Mouse (Mus musculus) WW6 (cell line): ENCODE data around the gene Col28a1.
A peak's percentile ranks its signal among the peaks of the same experiment; 100 is the strongest.

Source experiments
- DNase-seq: peaks from one replicate; pipeline ENCODE4 v3.0.0-alpha.2; 2013; ENCODE audit warnings: low read depth, low spot score

Gene Col28a1

DNA sequence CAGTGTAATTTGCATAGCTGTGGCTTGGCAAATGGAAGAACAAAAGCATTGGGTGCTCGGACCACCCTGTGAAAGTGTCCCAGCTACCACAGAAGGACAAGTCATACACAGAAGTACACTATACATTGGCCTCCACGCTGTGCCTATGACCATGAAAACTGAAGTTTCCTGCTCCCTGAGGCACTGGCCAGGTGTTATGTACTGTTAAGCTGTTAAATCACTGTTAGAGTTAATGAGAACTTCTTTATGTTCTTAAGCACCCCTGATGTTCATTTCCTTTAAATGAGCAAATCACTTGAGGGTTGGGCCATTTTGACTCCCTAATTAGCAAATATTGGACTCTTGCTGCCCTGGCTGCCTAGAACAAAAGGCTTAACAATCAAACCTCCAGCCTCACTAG, 73.3 kb downstream of the Col28a1 start:
- no peak for DNase-seq

GRCm38 (mm10) chr6:8118577-8118976, 73.8 kb downstream of the Col28a1 start:
- DNase-seq = no peak

GRCm38 (mm10) chr6:8105870-8106706, 86.3 kb downstream of the Col28a1 start:
- no peak for DNase-seq

GRCm38 (mm10) chr6:8101224-8101623, 91.2 kb downstream of the Col28a1 start:
- DNase-seq = no peak

DNA sequence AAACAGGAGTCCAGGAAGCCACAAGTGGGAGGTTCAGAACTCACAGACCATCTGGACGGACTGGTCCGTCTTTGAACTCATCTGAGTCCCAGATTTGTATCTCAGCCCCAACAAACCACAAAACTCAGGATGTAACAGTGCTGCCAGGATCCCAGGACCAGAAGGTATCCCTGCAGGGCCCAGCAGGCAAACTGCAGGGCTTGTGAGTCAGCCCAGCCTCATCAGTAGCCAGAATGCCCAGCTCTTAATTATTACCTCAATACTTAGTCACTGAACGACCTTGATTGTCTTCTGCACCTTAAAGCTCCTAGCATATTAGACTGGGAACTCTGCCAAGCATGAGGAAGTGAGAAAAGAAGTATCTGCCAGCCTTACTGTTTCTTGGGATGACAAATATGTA, 96.6 kb downstream of the Col28a1 start:
- DNase-seq = no peak

GRCm38 (mm10) chr6:8094160-8094953, 98.1 kb downstream of the Col28a1 start:
- no peak for DNase-seq

DNA sequence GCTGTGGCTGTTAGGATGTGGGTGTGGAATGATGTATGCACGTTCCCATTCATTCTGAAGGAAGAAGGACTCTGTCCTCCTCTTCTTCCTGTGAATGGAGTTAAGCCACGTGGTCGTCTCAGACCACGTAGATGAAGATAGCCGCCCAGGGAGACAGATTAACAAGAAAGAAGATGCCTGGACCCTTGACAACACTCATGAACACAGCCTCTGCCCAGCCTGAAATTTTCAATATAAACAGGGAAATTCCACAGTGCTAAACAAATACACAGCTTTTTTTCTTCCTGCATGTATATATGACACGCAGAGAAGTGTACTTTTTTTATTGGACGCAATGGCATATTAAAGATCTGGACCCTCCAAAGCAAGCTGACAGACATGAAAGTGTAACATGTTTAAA, 98.9 kb downstream of the Col28a1 start:
- no peak for DNase-seq

GRCm38 (mm10) chr6:8086847-8087246, 105.6 kb downstream of the Col28a1 start:
- no peak for DNase-seq

DNA sequence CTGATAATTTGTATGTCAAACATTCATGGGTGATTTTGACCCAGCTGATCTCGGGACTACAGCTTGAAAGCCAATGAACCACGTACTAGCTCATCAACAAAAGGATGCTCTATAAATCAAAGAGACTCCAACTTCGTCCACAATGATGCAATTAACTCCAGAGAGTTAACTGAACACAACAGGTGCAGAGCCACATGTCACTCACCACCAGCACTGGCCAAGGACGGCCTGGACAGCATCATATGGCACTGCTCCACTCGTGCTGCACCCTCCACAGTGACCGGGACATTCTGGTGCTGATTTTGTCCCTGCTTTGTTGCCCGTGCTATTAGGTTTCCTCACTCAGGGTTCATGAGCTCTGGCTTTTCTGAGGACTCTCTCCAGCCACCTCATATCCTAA, 107.6 kb downstream of the Col28a1 start:
- DNase-seq = no peak

GRCm38 (mm10) chr6:8083196-8083595, 109.2 kb downstream of the Col28a1 start:
- DNase-seq = no peak

DNA sequence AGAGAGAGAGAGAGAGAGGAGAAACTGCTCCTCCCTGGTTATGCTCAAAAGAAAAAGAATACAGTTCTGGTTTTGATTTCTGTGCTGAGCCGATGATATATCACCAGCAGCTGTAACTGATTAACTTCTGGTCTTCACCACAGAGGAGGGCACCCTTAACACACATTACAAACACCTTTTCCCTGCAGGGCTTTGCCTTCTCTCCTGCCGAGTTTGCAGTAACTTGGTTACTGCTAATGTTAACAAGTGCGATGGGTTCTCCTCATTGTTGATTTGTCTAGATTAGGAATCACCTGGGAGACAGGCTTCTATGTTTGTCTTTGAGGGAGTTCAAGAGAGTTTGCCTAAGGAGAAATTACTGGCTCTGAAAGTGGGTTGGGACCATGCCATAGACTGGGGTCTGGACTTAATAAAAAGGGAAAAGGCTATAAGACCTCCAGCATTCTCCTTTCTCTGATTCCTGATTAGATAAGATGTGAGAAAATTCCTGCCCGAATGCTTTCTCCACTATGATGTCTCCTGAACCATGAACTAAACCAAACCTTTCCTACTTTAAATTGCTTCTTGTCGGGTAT, 114.8 kb downstream of the Col28a1 start:
- DNase-seq = no peak

GRCm38 (mm10) chr6:8074914-8075313, 117.5 kb downstream of the Col28a1 start:
- DNase-seq = no peak

- no peak for DNase-seq
Measured at GRCm38 (mm10) chr6:8068979-8069378, 123.4 kb downstream of the Col28a1 start.

- no peak for DNase-seq
Measured at GRCm38 (mm10) chr6:8068394-8068793, 124.0 kb downstream of the Col28a1 start.

DNA sequence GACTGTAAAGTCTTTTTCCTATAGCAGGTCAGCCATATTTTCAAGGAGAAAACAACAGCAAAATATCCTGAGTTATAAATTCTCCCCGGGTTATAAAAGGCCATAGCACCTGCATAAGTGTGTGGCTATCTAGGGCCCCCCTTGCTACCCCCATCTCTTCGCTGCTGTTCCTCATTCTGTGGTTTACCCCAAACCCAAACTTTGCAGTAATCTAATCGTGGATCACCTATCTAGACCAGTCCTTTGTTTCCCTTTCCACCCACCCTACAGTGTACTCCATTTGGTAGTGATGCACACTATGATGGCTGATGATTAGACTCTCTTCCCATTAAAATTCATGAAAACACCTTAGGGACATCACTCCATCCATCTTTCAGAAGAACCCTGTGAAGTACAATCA, 125.3 kb downstream of the Col28a1 start:
- DNase-seq = no peak

- DNase-seq = peak; percentile 11
Measured at GRCm38 (mm10) chr6:8066208-8066607, 126.2 kb downstream of the Col28a1 start.

DNA sequence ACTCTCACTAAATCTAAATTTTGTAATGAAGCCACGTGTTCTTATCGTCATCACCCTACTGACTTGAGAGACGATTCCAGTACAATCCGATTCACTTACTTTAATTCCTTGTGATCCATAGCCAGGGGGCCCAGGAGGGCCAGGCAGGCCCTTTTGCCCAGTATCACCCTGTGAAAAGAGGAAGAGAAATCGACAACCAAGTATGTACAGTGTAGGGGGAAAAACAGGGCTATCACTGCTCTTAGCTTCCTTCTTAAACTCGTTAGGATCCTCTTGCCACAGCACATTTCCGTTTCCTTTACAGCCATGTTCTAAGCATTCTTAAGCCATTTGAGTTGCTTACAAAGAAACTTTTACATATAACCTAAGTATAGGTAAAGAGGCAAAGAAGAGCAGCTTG, 133.2 kb downstream of the Col28a1 start:
- no peak for DNase-seq

GRCm38 (mm10) chr6:8048216-8048615, 144.2 kb downstream of the Col28a1 start:
- no peak for DNase-seq

GRCm38 (mm10) chr6:8046446-8046845, 146.0 kb downstream of the Col28a1 start:
- DNase-seq = no peak

- no peak for DNase-seq
Measured at GRCm38 (mm10) chr6:8045825-8046224, 146.6 kb downstream of the Col28a1 start.

- DNase-seq = no peak
Measured at GRCm38 (mm10) chr6:8028711-8029110, 163.7 kb downstream of the Col28a1 start.

GRCm38 (mm10) chr6:8025332-8026129, 166.9 kb downstream of the Col28a1 start:
- no peak for DNase-seq
